Mouse (Mus musculus): ENCODE measurements around the gene Acsl5.

- TF ChIP-seq CTCF (conservative IDR thresholded peaks at IDR 0.05; ENCODE audit: insufficient read depth, insufficient read length, low read depth, low read length), result no peak
- TF ChIP-seq POLR2A (IDR thresholded peaks at IDR 0.05; ENCODE audit: low read depth, low read length), result no peak
Measured at GRCm38 (mm10) chr19:55232136-55232535, 19.6 kb upstream of the Acsl5 start.

Measured in kidney, adult 2 months (tissue).